Mouse (Mus musculus): Measurements from ENCODE around the gene Eya4. TPM values are rescaled to one million over a fixed set of nuclear protein-coding genes. Genes with fewer than 3 reads are reported as not detected.

The Eya4 gene
- polyA plus RNA-seq, 1 experiment from 2014 or later: 3.3 TPM

DNA sequence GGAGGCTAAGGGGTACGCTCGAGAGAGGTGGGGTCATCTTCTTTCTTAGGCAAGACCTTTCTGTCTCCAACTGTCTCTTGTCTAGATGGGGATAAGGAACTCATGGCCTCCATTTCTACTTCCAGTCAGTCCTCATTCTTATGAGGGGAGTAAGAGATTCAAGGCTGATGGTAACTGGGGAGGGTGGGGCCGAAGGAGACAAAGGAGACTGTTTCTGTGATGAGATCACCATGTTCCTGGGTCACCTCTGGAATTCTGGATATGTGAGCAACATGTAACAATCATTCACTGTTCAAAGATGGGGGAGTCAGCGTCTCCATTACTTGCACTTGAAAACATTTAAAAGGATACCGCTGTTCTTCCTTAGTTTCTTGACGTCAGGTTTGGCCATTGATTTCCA is 165.2 kb downstream of the Eya4 start:
- in situ Hi-C loops (cut with MboI; ENCODE audit: low pct_unique_long_range_greater_than_20kb): no loop called here
- DNase-seq (ENCODE audit: low read depth, low spot score) (no peak), ATAC-seq (no peak)
- ChIA-PET POLR2A (interaction anchor here (0.6 to 1.3 kb wide), 2 partner anchors 10 to 482 kb away, joined by 5 to 6 read pairs; no protein-coding TSS in a partner anchor), CTCF (no interaction called here)
- H3K27me3 ChIP-seq: no peaks in the 10 kb centered on the region
- no peak for TF ChIP-seq CTCF (IDR thresholded peaks at IDR 0.05)

DNA sequence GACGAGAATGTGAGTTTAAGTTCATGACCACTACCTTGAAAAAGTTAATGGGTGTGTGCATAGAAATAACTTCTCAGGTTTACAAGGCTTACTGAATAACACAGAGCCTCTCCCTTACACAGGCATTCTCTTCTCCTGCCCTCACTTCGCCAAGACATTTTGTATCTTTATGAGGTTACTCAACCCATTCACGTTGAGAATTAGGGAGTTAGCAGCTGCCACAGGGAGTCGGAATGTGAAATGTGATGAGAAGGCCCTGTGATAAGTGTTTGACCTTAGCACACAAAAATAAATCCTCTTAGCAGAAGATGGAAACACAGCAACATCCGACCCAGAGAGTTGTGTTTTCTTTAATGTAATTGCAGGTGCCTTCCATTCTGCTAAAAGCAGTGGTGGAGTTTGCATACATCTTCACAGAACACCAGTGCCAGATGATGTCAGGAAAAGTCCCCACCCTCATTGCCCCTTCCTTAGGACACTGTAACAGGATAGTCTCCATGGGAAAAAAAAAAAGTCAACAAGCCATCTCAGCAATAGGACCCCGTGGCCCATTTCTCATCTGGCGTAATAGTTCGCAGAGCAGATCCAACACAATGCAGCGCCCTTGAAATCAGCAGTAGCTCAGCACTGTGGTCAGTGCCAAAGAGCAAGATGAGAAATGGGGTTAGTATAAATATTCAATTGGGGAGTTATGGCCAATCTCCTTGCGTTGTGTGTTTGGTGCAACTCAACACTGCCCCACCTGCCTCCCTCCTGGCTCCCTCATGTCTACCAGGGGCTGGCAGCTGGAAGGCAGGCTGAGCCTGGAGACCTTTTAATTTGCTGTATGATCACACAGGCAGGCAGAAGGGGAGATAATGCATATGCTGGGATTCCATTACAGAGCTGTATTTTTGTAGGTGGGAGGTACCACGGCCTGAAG is 168.8 kb downstream of the Eya4 start:
- H3K27me3 ChIP-seq: no peaks in the 10 kb centered on the region
- ChIA-PET CTCF (interaction anchor here (1.5 kb wide), 1 partner anchor 10 kb away, joined by 5 read pairs; no protein-coding TSS in a partner anchor), POLR2A (no interaction called here)
- DNase-seq (ENCODE audit: low read depth, low spot score) (no peak), ATAC-seq (no peak)
- TF ChIP-seq CTCF (IDR thresholded peaks at IDR 0.05): no peak
- in situ Hi-C loops (cut with MboI; ENCODE audit: low pct_unique_long_range_greater_than_20kb): no loop called here

DNA sequence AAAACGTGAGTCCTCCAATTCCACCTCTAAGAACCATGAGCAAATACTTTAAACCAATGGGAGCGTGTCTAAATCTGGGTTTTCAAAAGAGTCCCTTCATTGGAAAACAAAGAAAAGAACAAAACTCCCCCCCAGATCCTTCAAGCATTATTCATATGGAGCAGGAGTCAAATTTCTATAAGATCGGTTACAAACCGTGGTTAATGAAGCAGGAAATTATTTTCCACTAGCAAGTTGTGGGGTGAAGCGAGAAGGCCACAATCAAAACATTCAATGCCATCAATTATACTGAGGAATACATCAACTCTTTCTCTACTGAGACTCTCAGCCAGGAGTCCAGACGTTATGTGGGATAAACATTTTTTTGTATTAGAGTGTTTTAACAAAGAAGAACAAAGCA is 171.3 kb downstream of the Eya4 start:
- no peak for DNase-seq (ENCODE audit: low read depth, low spot score)
- ATAC-seq: no peak
- H3K27me3 ChIP-seq: no peaks in the 10 kb centered on the region
- TF ChIP-seq CTCF (IDR thresholded peaks at IDR 0.05): no peak
- in situ Hi-C loops (cut with MboI; ENCODE audit: low pct_unique_long_range_greater_than_20kb): loop anchor here (5.0 kb wide), 1 partner anchor 168 kb away; no protein-coding TSS in a partner anchor
- CTCF ChIA-PET: no interaction called here
- POLR2A ChIA-PET: no interaction called here

DNA sequence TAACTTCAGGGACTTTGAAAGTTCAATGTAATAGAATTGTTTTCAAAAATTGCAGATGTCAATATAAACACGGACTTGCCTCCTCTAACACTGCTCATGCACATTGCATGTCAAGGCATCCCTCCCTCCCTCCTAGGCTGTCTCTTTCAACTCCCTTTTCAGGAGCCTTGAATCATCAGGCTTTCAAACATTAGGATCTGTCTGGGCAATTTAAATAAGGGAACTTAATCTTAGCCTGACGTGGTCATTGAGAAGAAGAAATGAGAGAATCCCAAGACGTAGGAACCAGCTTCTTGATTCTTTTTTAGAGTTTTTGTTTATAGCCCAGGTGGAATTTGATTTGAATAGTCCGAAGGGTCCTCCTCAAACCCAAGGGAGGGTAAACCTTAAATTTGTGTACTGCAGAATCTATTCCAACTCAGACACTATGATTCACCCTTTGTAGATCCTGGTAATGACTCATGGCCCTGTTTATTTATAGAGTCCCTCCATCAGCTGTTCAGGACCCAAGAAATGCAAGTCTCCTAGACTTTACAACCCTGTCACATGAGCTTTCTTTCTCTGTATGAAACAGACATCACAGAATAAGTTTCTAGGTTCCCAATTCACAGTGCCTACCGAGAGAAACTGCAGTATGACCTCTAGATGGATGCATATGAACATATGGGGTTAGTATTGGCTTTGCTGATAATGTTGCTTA is 173.1 kb downstream of the Eya4 start:
- in situ Hi-C loops (cut with MboI; ENCODE audit: low pct_unique_long_range_greater_than_20kb): loop anchor here (5.0 kb wide), 1 partner anchor 170 kb away; no protein-coding TSS in a partner anchor
- H3K27me3 ChIP-seq: no peaks in the 10 kb centered on the region
- POLR2A ChIA-PET: no interaction called here
- TF ChIP-seq CTCF (IDR thresholded peaks at IDR 0.05): no peak
- CTCF ChIA-PET: interaction anchor here (0.9 to 2.4 kb wide), 3 partner anchors 11 to 433 kb away, joined by 3 to 12 read pairs (median 8); no protein-coding TSS in a partner anchor
- ATAC-seq (peak; percentile 74), DNase-seq (ENCODE audit: low read depth, low spot score) (peak; percentile 42)

DNA sequence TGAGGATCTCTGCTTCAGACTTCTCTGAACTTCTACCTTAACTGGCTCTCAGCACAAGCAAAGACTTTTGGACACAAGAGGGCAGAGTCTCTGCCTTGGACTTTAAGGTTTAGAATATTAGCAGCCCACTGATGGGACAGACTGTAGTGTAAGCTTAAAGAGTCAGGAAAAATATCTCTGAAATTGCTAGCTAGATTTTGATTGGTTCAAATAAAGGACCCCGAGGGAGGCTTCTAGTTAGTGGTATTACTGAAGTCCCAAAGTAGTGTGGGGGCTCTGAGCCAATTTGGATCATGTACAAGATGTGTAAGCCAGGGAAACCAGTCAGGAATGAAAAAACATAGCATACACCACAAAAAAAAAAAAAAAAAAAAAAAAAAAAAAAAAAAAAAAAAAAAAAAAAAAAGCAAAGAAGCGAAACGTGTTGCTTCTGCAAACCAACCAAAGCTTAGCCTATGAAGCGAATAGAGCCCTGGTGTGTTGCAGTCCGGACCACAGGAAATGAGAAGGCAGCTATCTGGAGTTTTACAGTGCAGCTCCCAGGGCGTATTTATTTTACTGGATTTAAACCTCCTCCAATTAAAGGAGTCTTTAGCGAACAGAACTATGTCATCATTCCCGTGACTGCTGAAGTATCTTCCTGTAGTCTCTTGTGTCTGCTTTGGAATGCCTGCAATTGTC is 173.8 kb downstream of the Eya4 start:
- DNase-seq (ENCODE audit: low read depth, low spot score) (peak; percentile 65), ATAC-seq (peak; percentile 68)
- in situ Hi-C loops (cut with MboI; ENCODE audit: low pct_unique_long_range_greater_than_20kb): loop anchor here (5.0 kb wide), 1 partner anchor 170 kb away; no protein-coding TSS in a partner anchor
- ChIA-PET CTCF (interaction anchor here (0.7 to 2.4 kb wide), 4 partner anchors 12 to 434 kb away, joined by 3 to 12 read pairs (median 6); no protein-coding TSS in a partner anchor), POLR2A (no interaction called here)
- H3K27me3 ChIP-seq: no peaks in the 10 kb centered on the region
- peak; percentile 68 for TF ChIP-seq CTCF (IDR thresholded peaks at IDR 0.05)

DNA sequence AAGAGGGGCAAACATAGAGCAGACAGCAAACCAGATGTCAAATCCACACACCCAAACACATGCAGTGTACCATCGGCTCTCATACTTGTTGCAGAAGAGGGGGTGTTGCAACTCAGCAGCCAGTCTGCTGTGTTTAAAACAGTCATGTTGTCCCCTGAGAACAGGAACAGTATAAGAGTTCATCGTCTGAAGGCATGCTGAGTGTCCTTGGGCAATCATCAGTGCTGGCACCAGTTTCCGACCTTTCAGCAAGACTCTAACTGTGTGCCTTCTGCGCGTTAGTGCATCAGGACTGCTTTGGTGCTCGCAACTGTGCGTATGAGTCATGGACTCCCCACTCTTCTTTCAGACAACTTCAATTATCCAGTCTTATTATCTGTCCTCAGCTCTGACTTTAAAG is 179.0 kb downstream of the Eya4 start:
- POLR2A ChIA-PET: no interaction called here
- CTCF ChIA-PET: interaction anchor here (1.5 kb wide), 1 partner anchor 10 kb away, joined by 3 read pairs; no protein-coding TSS in a partner anchor
- H3K27me3 ChIP-seq: no peaks in the 10 kb centered on the region
- no peak for TF ChIP-seq CTCF (IDR thresholded peaks at IDR 0.05)
- DNase-seq (ENCODE audit: low read depth, low spot score) (no peak), ATAC-seq (no peak)
- in situ Hi-C loops (cut with MboI; ENCODE audit: low pct_unique_long_range_greater_than_20kb): no loop called here

DNA sequence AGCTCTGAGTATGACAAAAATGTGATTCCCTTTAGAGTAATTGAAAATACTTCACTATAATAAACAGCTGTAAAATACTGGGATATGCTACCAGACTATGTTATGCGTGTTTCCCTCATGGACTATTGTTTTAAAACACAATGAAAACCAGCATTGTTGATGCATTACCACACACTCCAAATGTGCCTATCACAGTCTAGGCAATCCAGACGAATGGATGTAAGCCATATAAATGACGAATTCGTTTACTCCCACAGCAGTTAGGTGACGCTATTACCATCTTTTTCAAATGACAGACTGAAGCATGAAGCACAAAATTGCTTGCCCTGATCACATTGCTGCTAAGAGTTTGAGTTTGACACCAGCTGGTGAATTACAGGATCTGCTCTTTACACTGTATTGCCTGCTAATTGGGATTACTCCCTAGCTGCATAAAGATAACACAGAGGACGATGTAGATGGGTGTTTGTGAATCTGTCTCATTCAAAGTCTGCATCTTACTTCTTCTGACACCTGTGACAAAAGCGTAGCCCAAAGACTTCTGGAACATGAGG is 185.4 kb downstream of the Eya4 start:
- TF ChIP-seq CTCF (IDR thresholded peaks at IDR 0.05): no peak
- in situ Hi-C loops (cut with MboI; ENCODE audit: low pct_unique_long_range_greater_than_20kb): no loop called here
- no peaks in the 10 kb centered on the region for H3K27me3 ChIP-seq
- ChIA-PET POLR2A (no interaction called here), CTCF (interaction anchor here (1.0 kb wide), 1 partner anchor 12 kb away, joined by 3 read pairs; no protein-coding TSS in a partner anchor)
- DNase-seq (ENCODE audit: low read depth, low spot score) (no peak), ATAC-seq (no peak)

DNA sequence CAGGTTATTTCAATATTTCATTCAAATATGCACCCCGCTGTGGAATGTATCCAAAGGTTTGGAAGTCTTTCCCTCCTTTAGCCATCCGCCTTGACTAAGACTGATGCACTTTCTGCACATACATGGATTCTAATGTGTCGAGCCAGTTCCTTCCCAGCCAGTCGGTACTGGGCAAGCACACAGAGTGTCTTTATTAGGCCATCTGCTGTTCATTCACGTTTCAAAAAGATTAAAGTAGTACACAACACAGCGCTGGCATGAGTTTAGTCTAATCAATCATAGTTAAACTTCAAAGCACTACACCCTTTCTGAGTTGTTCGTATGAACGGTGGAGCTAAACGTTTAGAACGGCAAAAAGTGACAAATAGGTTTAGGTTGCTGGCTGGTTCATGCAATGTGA is 190.7 kb downstream of the Eya4 start:
- ATAC-seq: no peak
- in situ Hi-C loops (cut with MboI; ENCODE audit: low pct_unique_long_range_greater_than_20kb): no loop called here
- ChIA-PET CTCF (interaction anchor here (1.0 kb wide), 1 partner anchor 14 kb away, joined by 4 read pairs; no protein-coding TSS in a partner anchor), POLR2A (no interaction called here)
- TF ChIP-seq CTCF (IDR thresholded peaks at IDR 0.05): no peak
- no peaks in the 10 kb centered on the region for H3K27me3 ChIP-seq
- no peak for DNase-seq (ENCODE audit: low read depth, low spot score)

DNA sequence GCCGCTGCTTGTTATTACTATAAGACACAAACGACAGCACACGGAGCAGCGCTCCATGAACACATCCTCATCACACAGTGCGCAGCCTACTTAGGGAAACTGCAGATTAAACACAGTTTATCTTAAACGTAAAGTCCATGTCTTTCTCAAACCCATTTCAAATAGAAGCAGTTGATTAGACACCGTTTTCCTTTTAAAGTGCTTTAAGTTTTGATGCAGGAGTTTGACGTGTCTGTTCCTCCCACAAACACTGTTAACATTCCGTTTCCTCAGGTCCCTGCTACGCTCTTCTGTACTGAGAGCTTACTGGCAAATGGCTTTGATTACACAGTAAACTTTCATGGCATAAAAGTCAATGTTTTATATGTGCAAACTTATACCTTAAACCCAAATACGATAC is 191.4 kb downstream of the Eya4 start:
- POLR2A ChIA-PET: no interaction called here
- CTCF ChIA-PET: no interaction called here
- no peak for ATAC-seq
- TF ChIP-seq CTCF (IDR thresholded peaks at IDR 0.05): no peak
- in situ Hi-C loops (cut with MboI; ENCODE audit: low pct_unique_long_range_greater_than_20kb): no loop called here
- DNase-seq (ENCODE audit: low read depth, low spot score): no peak
- no peaks in the 10 kb centered on the region for H3K27me3 ChIP-seq

Data from Patski (cell line).